Mouse (Mus musculus): ENCODE data around the gene Med8. TPM values are rescaled to one million over a fixed set of nuclear protein-coding genes. Genes with fewer than 3 reads are reported as not detected.

Med8 gene
- total and polyA plus RNA-seq, 2 experiments from 2014 or later, result 54.8 to 95.7 TPM

DNA sequence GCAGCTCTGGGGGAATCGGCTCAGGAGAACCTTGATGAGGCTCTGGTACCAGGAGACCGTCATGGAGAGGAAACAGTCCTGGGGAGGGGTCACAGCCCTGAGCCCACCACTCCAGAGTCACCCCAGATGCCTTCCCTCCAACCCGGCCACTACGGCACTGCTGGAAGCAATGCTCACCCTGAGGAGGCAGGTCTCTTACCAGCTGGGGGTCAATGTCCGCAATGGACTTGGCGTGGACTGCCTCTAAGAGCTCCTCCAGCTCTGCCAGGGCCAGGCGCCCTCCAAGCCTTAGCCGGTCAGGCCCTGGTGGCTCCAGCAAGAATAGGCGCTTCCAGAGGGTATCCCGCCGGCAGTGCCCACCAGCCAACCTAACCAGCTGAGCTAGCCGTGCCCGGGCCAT lies 44.5 kb upstream of the Med8 start:
- no peak overlapping the region for H3K4me3 ChIP-seq (ENCODE audit: low read depth, low read length)
- DNase-seq (ENCODE audit: low spot score), result no peak
- no peak overlapping the region for H3K27ac ChIP-seq (ENCODE audit: low read depth, low read length)
- peaks cover 68% of the 10 kb centered on the region for H3K36me3 ChIP-seq (ENCODE audit: insufficient read depth, low read length)
- ATAC-seq (ENCODE audit: low FRiP score), result no peak
- no peak overlapping the region for H3K4me2 ChIP-seq (ENCODE audit: low read depth, low read length, poor library complexity, severe bottlenecking)
- TF ChIP-seq CTCF (IDR thresholded peaks at IDR 0.05), result no peak
- H3K27me3 ChIP-seq (ENCODE audit: insufficient read depth, low read length), result no peaks in the 10 kb centered on the region
- no peaks in the 10 kb centered on the region for H3K9me3 ChIP-seq (ENCODE audit: low read length)
- no peaks in the 10 kb centered on the region for H3K4me1 ChIP-seq (ENCODE audit: insufficient read depth, low read length)
- 94% methylated on average over 13 of the region's 13 CpGs for WGBS
- H3K9ac ChIP-seq (replicated peaks; ENCODE audit: low read length, poor library complexity, severe bottlenecking), result no peak overlapping the region

DNA sequence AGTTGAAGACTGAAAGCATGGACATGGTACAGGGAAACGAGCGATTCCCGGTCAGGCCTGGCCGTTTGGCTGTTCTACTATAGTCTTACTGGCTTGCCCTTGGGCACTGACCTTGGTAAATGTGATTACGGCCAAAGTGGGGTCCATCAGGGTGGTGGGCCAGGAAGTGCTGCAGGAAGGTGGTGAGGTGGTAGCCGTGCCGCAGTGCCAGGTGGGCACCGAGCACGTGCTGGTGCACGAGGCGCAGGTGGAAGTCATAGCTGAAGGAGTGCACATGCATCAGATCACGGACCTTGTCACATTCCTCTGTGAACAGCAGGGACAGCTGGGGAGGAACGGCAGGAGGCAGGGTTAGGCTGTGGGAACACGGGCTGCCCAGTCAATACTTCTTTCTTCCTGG lies 43.1 kb upstream of the Med8 start:
- no peak overlapping the region for H3K4me2 ChIP-seq (ENCODE audit: low read depth, low read length, poor library complexity, severe bottlenecking)
- no peaks in the 10 kb centered on the region for H3K9me3 ChIP-seq (ENCODE audit: low read length)
- no peak for TF ChIP-seq CTCF (IDR thresholded peaks at IDR 0.05)
- no peaks in the 10 kb centered on the region for H3K27me3 ChIP-seq (ENCODE audit: insufficient read depth, low read length)
- ATAC-seq (ENCODE audit: low FRiP score) (no peak), DNase-seq (ENCODE audit: low spot score) (no peak)
- no peaks in the 10 kb centered on the region for H3K4me1 ChIP-seq (ENCODE audit: insufficient read depth, low read length)
- 91% methylated on average over 14 of the region's 14 CpGs for WGBS
- no peak overlapping the region for H3K4me3 ChIP-seq (ENCODE audit: low read depth, low read length)
- no peak overlapping the region for H3K9ac ChIP-seq (replicated peaks; ENCODE audit: low read length, poor library complexity, severe bottlenecking)
- peaks cover 76% of the 10 kb centered on the region for H3K36me3 ChIP-seq (ENCODE audit: insufficient read depth, low read length)
- H3K27ac ChIP-seq (ENCODE audit: low read depth, low read length), result no peak overlapping the region

- 93% methylated on average over 12 of the region's 12 CpGs for WGBS
- Histone ChIP-seq H3K9me3 (ENCODE audit: low read length) (no peaks in the 10 kb centered on the region), H3K4me2 (ENCODE audit: low read depth, low read length, poor library complexity, severe bottlenecking) (no peak overlapping the region), H3K36me3 (ENCODE audit: insufficient read depth, low read length) (peaks cover 79% of the 10 kb centered on the region), H3K4me3 (ENCODE audit: low read depth, low read length) (no peak overlapping the region), H3K27me3 (ENCODE audit: insufficient read depth, low read length) (no peaks in the 10 kb centered on the region), H3K27ac (ENCODE audit: low read depth, low read length) (no peak overlapping the region), H3K9ac (replicated peaks; ENCODE audit: low read length, poor library complexity, severe bottlenecking) (no peak overlapping the region), H3K4me1 (ENCODE audit: insufficient read depth, low read length) (no peaks in the 10 kb centered on the region)
- DNase-seq (ENCODE audit: low spot score) (no peak), ATAC-seq (ENCODE audit: low FRiP score) (no peak)
- no peak for TF ChIP-seq CTCF (IDR thresholded peaks at IDR 0.05)
These were observed 41.6 kb upstream of the Med8 start for GRCm38 (mm10) chr4:118367551-118367950.

DNA sequence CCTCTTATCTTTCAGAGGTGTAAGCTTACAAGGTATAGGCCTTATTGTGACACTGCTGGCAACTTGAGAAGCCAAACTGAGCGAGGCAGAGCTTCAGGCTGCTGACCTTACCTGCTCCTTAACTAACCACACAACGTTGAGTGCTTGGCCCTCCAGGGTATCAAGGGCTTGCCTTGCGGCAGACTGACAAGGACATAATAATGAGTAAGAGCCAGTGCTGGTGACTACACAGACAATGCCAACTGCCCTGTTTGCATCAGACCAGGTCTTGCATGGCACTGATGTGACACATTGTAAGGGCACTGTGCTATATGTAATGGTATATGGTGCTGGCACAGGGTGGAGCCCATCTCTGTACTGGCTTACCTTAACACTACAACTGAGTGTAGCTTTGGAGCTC lies 40.5 kb upstream of the Med8 start:
- DNase-seq (ENCODE audit: low spot score), result no peak
- Histone ChIP-seq H3K4me1 (ENCODE audit: insufficient read depth, low read length) (no peaks in the 10 kb centered on the region), H3K36me3 (ENCODE audit: insufficient read depth, low read length) (peaks cover 79% of the 10 kb centered on the region), H3K4me3 (ENCODE audit: low read depth, low read length) (no peak overlapping the region), H3K9me3 (ENCODE audit: low read length) (no peaks in the 10 kb centered on the region), H3K27ac (ENCODE audit: low read depth, low read length) (no peak overlapping the region), H3K27me3 (ENCODE audit: insufficient read depth, low read length) (no peaks in the 10 kb centered on the region), H3K4me2 (ENCODE audit: low read depth, low read length, poor library complexity, severe bottlenecking) (no peak overlapping the region), H3K9ac (replicated peaks; ENCODE audit: low read length, poor library complexity, severe bottlenecking) (no peak overlapping the region)
- WGBS, result 92% methylated on average over 3 of the region's 3 CpGs
- TF ChIP-seq CTCF (IDR thresholded peaks at IDR 0.05), result no peak
- ATAC-seq (ENCODE audit: low FRiP score), result no peak

GRCm38 (mm10) chr4:118371822-118372221 lies 37.3 kb upstream of the Med8 start:
- no peak overlapping the region for H3K4me2 ChIP-seq (ENCODE audit: low read depth, low read length, poor library complexity, severe bottlenecking)
- no peak overlapping the region for H3K9ac ChIP-seq (replicated peaks; ENCODE audit: low read length, poor library complexity, severe bottlenecking)
- H3K36me3 ChIP-seq (ENCODE audit: insufficient read depth, low read length), result peaks cover 82% of the 10 kb centered on the region
- H3K27me3 ChIP-seq (ENCODE audit: insufficient read depth, low read length), result no peaks in the 10 kb centered on the region
- no peak overlapping the region for H3K4me3 ChIP-seq (ENCODE audit: low read depth, low read length)
- H3K27ac ChIP-seq (ENCODE audit: low read depth, low read length), result no peak overlapping the region
- no peaks in the 10 kb centered on the region for H3K4me1 ChIP-seq (ENCODE audit: insufficient read depth, low read length)
- DNase-seq (ENCODE audit: low spot score) (no peak), ATAC-seq (ENCODE audit: low FRiP score) (no peak)
- WGBS, result 96% methylated on average over 13 of the region's 13 CpGs
- no peak for TF ChIP-seq CTCF (IDR thresholded peaks at IDR 0.05)
- H3K9me3 ChIP-seq (ENCODE audit: low read length), result no peaks in the 10 kb centered on the region

GRCm38 (mm10) chr4:118375999-118376398 lies 33.1 kb upstream of the Med8 start:
- 94% methylated on average over 6 of the region's 6 CpGs for WGBS
- TF ChIP-seq CTCF (IDR thresholded peaks at IDR 0.05), result no peak
- Histone ChIP-seq H3K9me3 (ENCODE audit: low read length) (no peaks in the 10 kb centered on the region), H3K27me3 (ENCODE audit: insufficient read depth, low read length) (no peaks in the 10 kb centered on the region), H3K4me1 (ENCODE audit: insufficient read depth, low read length) (no peaks in the 10 kb centered on the region), H3K4me3 (ENCODE audit: low read depth, low read length) (no peak overlapping the region), H3K9ac (replicated peaks; ENCODE audit: low read length, poor library complexity, severe bottlenecking) (no peak overlapping the region), H3K4me2 (ENCODE audit: low read depth, low read length, poor library complexity, severe bottlenecking) (no peak overlapping the region), H3K27ac (ENCODE audit: low read depth, low read length) (no peak overlapping the region), H3K36me3 (ENCODE audit: insufficient read depth, low read length) (peaks cover 86% of the 10 kb centered on the region)
- ATAC-seq (ENCODE audit: low FRiP score), result no peak
- DNase-seq (ENCODE audit: low spot score), result no peak
